Comparison of ENCODE assay signal across 11 mouse cellular contexts in the genomic region with DNA sequence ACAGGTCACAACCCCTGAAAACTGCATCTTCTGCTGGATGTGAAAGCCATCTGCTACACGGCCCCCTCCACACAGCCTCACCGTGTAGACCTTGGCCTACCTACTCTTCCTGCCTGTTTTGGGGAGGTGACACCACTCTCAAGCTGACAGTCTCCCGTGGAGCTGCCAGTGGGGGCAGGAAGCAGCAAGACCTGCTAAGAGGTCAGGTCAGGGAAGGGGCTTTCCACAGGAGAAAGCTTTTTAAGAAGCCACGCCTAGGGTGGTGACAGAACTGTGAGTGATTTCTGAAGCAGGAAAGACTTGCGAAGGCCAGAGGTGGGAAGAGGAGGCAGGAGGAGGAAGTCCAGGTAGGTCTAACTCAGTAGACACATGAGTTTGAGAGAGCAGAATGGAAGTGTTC. TPM values are rescaled to one million over a fixed set of nuclear protein-coding genes. Genes with fewer than 3 reads are reported as not detected.
DNase-seq lines count a peak whose midpoint lies in the region; ATAC-seq and TF ChIP-seq lines count a peak whose summit lies in the region.
"Had no signal": no experiment of that assay in that cellular context is flagged by ENCODE, and none has a peak within 500 bp of the region (broad histone marks: within the 10 kb centered on the region; RNA-seq: fewer than 3 reads in every experiment).

No protein-coding gene starts in this region.

- no peak for ATAC-seq in hindbrain, embryonic 11.5 days (ENCODE audit: low FRiP score)
- no peak for ATAC-seq in hindbrain, embryonic 12.5 days (ENCODE audit: low FRiP score)
- no peak for ATAC-seq in hindbrain, embryonic 13.5 days (ENCODE audit: low FRiP score)
- ATAC-seq: Patski had no signal

- H3K4me1 ChIP-seq in hindbrain, embryonic 11.5 days (replicated peaks; ENCODE audit: control insufficient read depth, insufficient read depth, low read length), result peaks cover 4% of the 10 kb centered on the region
- H3K4me1 ChIP-seq in hindbrain, embryonic 12.5 days, result peaks cover 46% of the 10 kb centered on the region
- H3K4me1 ChIP-seq in E14TG2a.4 (replicated peaks; ENCODE audit: low read depth, low read length), result peaks cover 95% of the 10 kb centered on the region
- peaks cover 47% of the 10 kb centered on the region for H3K4me1 ChIP-seq in hindbrain, embryonic 13.5 days (replicated peaks)

- 45% methylated on average over 5 of the region's 5 CpGs for WGBS in hindbrain, embryonic 11.5 days
- WGBS in hindbrain, embryonic 12.5 days, result 56% methylated on average over 5 of the region's 5 CpGs
- WGBS in hindbrain, embryonic 13.5 days, result 64% methylated on average over 5 of the region's 5 CpGs

- TF ChIP-seq CTCF in E14TG2a.4 (conservative IDR thresholded peaks at IDR 0.05; ENCODE audit: low read length), result no peak

- H3K36me3 ChIP-seq in hindbrain, embryonic 11.5 days (ENCODE audit: control insufficient read depth, insufficient read depth, low read length), result no peaks in the 10 kb centered on the region
- peaks cover 16% of the 10 kb centered on the region for H3K36me3 ChIP-seq in hindbrain, embryonic 12.5 days
- peaks cover 73% of the 10 kb centered on the region for H3K36me3 ChIP-seq in E14TG2a.4 (ENCODE audit: insufficient read depth, low read length)
- H3K36me3 ChIP-seq in hindbrain, embryonic 13.5 days, result peaks cover 18% of the 10 kb centered on the region

- DNase-seq in hindbrain, embryonic 11.5 days (ENCODE audit: low spot score), result no peak
- peak; percentile 78 for DNase-seq in naive thymus-derived CD4-positive, alpha-beta T cell, adult 2 months (ENCODE audit: low read depth)
- DNase-seq in urinary bladder, postnatal 10 days (ENCODE audit: low spot score), result no peak
- no peak for DNase-seq in kidney, adult 18-20 months
- no peak for DNase-seq in urinary bladder, adult 2 months (ENCODE audit: low spot score)
- DNase-seq: gastrocnemius, postnatal 14 days; midbrain, embryonic 14.5 days had no signal

- no peaks in the 10 kb centered on the region for H3K9me3 ChIP-seq in hindbrain, embryonic 11.5 days (ENCODE audit: control insufficient read depth, low read length)
- no peaks in the 10 kb centered on the region for H3K9me3 ChIP-seq in hindbrain, embryonic 12.5 days (replicated peaks)
- no peaks in the 10 kb centered on the region for H3K9me3 ChIP-seq in E14TG2a.4 (ENCODE audit: low read length)
- no peaks in the 10 kb centered on the region for H3K9me3 ChIP-seq in hindbrain, embryonic 13.5 days

- H3K4me2 ChIP-seq in hindbrain, embryonic 11.5 days (replicated peaks; ENCODE audit: low read depth, low read length), result no peak overlapping the region
- no peak overlapping the region for H3K4me2 ChIP-seq in hindbrain, embryonic 12.5 days (replicated peaks)
- H3K4me2 ChIP-seq in hindbrain, embryonic 13.5 days, result no peak overlapping the region

- H3K27me3 ChIP-seq in hindbrain, embryonic 11.5 days (ENCODE audit: control insufficient read depth, insufficient read depth, low read length), result no peaks in the 10 kb centered on the region
- H3K27me3 ChIP-seq in hindbrain, embryonic 12.5 days, result no peaks in the 10 kb centered on the region
- no peaks in the 10 kb centered on the region for H3K27me3 ChIP-seq in E14TG2a.4 (ENCODE audit: insufficient read depth, low read length)
- H3K27me3 ChIP-seq in hindbrain, embryonic 13.5 days, result no peaks in the 10 kb centered on the region
- H3K27me3 ChIP-seq: Patski had no signal

- 0 out of 2 replicates have a peak overlapping the region, but pooled peaks have one; percentile 23 for H3K9ac ChIP-seq in hindbrain, embryonic 11.5 days (ENCODE audit: low read depth, low read length)
- H3K9ac ChIP-seq in hindbrain, embryonic 12.5 days, result no peak overlapping the region
- no peak overlapping the region for H3K9ac ChIP-seq in hindbrain, embryonic 13.5 days

- no peak overlapping the region for H3K4me3 ChIP-seq in hindbrain, embryonic 11.5 days (ENCODE audit: low read depth, low read length)
- no peak overlapping the region for H3K4me3 ChIP-seq in hindbrain, embryonic 12.5 days
- peak overlapping the region; percentile 23; the same call in 1 of the 2 replicates for H3K4me3 ChIP-seq in E14TG2a.4 (replicated peaks; ENCODE audit: low read length)
- no peak overlapping the region for H3K4me3 ChIP-seq in hindbrain, embryonic 13.5 days

- H3K27ac ChIP-seq in hindbrain, embryonic 11.5 days (ENCODE audit: low read depth, low read length), result no peak overlapping the region
- no peak overlapping the region; the same call in 1 of the 2 replicates for H3K27ac ChIP-seq in hindbrain, embryonic 12.5 days
- H3K27ac ChIP-seq in hindbrain, embryonic 13.5 days, result peak overlapping the region; percentile 1

RNA-seq across cellular contexts. Expression of a gene that starts 51.4 kb away (rescaled TPM):
- polyA plus RNA-seq in hindbrain, embryonic 11.5 days (2014; fragmentation: Nextera tagmentation; extraction: Ambion mirVana), result 34.6 and 58.4 TPM in 2 replicates
- 49.0 and 49.1 TPM in 2 replicates for polyA plus RNA-seq in hindbrain, embryonic 12.5 days (2016; fragmentation: Nextera tagmentation; extraction: Ambion mirVana)
- 33.3 and 35.4 TPM in 2 replicates for polyA plus RNA-seq in hindbrain, embryonic 13.5 days (2015; fragmentation: Nextera tagmentation; extraction: Ambion mirVana)
- 44.4 and 59.3 TPM in 2 replicates for polyA plus RNA-seq in urinary bladder, adult 2 months (2012; rRNA removed)
